Mouse (Mus musculus) spleen, adult 2 months (tissue): ENCODE results near the gene Plppr1.

ENCODE experiments used
- CTCF ChIP-seq: fragments of 200-500 bp; IDR thresholded peaks from 2 replicates; pipeline ENCODE4 v1.5.1; 2011; ENCODE audit warnings: mild to moderate bottlenecking, inconsistent platforms; ENCODE audit not compliant: insufficient read depth, insufficient read length, insufficient replicate concordance; ENCODE audit errors: extremely low read depth
- POLR2A ChIP-seq: fragments of 200-500 bp; IDR thresholded peaks from 2 replicates; pipeline ENCODE4 v1.6.1; 2011; ENCODE audit warnings: low read depth, low read length, inconsistent platforms

- TF ChIP-seq POLR2A (no peak), CTCF (no peak)
Observed at GRCm38 (mm10) chr4:49223501-49223900, 164.4 kb downstream of the Plppr1 start.
